Mouse (Mus musculus): Measurements from ENCODE around the gene Tbx19. TPM values are rescaled to one million over a fixed set of nuclear protein-coding genes. Genes with fewer than 3 reads are reported as not detected.

Tbx19 gene
- polyA plus RNA-seq, 1 experiment from 2014 or later: 0.13 TPM

GRCm38 (mm10) chr1:165099569-165099968 lies 61.0 kb downstream of the Tbx19 start:
- Histone ChIP-seq H3K36me3 (ENCODE audit: control insufficient read depth, insufficient read depth, low read length) (no peaks in the 10 kb centered on the region), H3K9ac (ENCODE audit: low read length) (no peak overlapping the region), H3K4me2 (ENCODE audit: low read length) (no peak overlapping the region), H3K4me3 (ENCODE audit: low read depth, low read length) (no peak overlapping the region), H3K27ac (ENCODE audit: low read depth, low read length) (no peak overlapping the region), H3K4me1 (ENCODE audit: control insufficient read depth, insufficient read depth, low read length) (no peaks in the 10 kb centered on the region), H3K9me3 (replicated peaks; ENCODE audit: control insufficient read depth, low read length) (no peaks in the 10 kb centered on the region), H3K27me3 (replicated peaks; ENCODE audit: control insufficient read depth, insufficient read depth, low read length) (no peaks in the 10 kb centered on the region)
- DNase-seq (ENCODE audit: low spot score) (peak; percentile 11), ATAC-seq (peak; percentile 57)

- no peak for DNase-seq (ENCODE audit: low spot score)
- Histone ChIP-seq H3K36me3 (ENCODE audit: control insufficient read depth, insufficient read depth, low read length) (no peaks in the 10 kb centered on the region), H3K4me2 (ENCODE audit: low read length) (no peak overlapping the region), H3K27ac (ENCODE audit: low read depth, low read length) (no peak overlapping the region), H3K9ac (ENCODE audit: low read length) (no peak overlapping the region), H3K4me3 (ENCODE audit: low read depth, low read length) (no peak overlapping the region), H3K9me3 (replicated peaks; ENCODE audit: control insufficient read depth, low read length) (no peaks in the 10 kb centered on the region), H3K4me1 (ENCODE audit: control insufficient read depth, insufficient read depth, low read length) (no peaks in the 10 kb centered on the region), H3K27me3 (replicated peaks; ENCODE audit: control insufficient read depth, insufficient read depth, low read length) (no peaks in the 10 kb centered on the region)
- peak; percentile 49; the same call in 1 of the 2 replicates for ATAC-seq
- WGBS: 6% methylated on average over 7 of the region's 7 CpGs
Observed at GRCm38 (mm10) chr1:165094871-165095270, 65.7 kb downstream of the Tbx19 start.

GRCm38 (mm10) chr1:165091721-165092120 lies 68.9 kb downstream of the Tbx19 start:
- Histone ChIP-seq H3K27ac (ENCODE audit: low read depth, low read length) (no peak overlapping the region), H3K4me2 (ENCODE audit: low read length) (peak overlapping the region; percentile 44), H3K4me3 (ENCODE audit: low read depth, low read length) (peak overlapping the region; percentile 14), H3K27me3 (replicated peaks; ENCODE audit: control insufficient read depth, insufficient read depth, low read length) (no peaks in the 10 kb centered on the region), H3K4me1 (ENCODE audit: control insufficient read depth, insufficient read depth, low read length) (no peaks in the 10 kb centered on the region), H3K36me3 (ENCODE audit: control insufficient read depth, insufficient read depth, low read length) (no peaks in the 10 kb centered on the region), H3K9ac (ENCODE audit: low read length) (peak overlapping the region; percentile 26; the same call in 1 of the 2 replicates), H3K9me3 (replicated peaks; ENCODE audit: control insufficient read depth, low read length) (no peaks in the 10 kb centered on the region)
- DNase-seq (ENCODE audit: low spot score) (peak; percentile 80), ATAC-seq (peak; percentile 90)
- WGBS: 8% methylated on average over 15 of the region's 15 CpGs

GRCm38 (mm10) chr1:165089556-165089955 lies 71.0 kb downstream of the Tbx19 start:
- no peak overlapping the region for H3K9ac ChIP-seq (ENCODE audit: low read length)
- 86% methylated on average over 3 of the region's 3 CpGs for WGBS
- no peak for ATAC-seq
- H3K4me2 ChIP-seq (ENCODE audit: low read length): no peak overlapping the region
- no peak overlapping the region for H3K4me3 ChIP-seq (ENCODE audit: low read depth, low read length)
- no peaks in the 10 kb centered on the region for H3K27me3 ChIP-seq (replicated peaks; ENCODE audit: control insufficient read depth, insufficient read depth, low read length)
- DNase-seq (ENCODE audit: low spot score): no peak
- no peaks in the 10 kb centered on the region for H3K9me3 ChIP-seq (replicated peaks; ENCODE audit: control insufficient read depth, low read length)
- H3K27ac ChIP-seq (ENCODE audit: low read depth, low read length): no peak overlapping the region
- H3K4me1 ChIP-seq (ENCODE audit: control insufficient read depth, insufficient read depth, low read length): no peaks in the 10 kb centered on the region
- H3K36me3 ChIP-seq (ENCODE audit: control insufficient read depth, insufficient read depth, low read length): no peaks in the 10 kb centered on the region

Other genes starting within 250 kb of the Tbx19 start
- gene Xcl1, start 225.2 kb downstream of the Tbx19 start, polyA plus RNA-seq (2014; fragmentation: Nextera tagmentation; extraction: Ambion mirVana): not detected in 2 replicates
- gene Sft2d2, start 33.7 kb upstream of the Tbx19 start, polyA plus RNA-seq (2014; fragmentation: Nextera tagmentation; extraction: Ambion mirVana): 6.7 and 7.6 TPM in 2 replicates
- gene Tiprl, start 76.2 kb upstream of the Tbx19 start, polyA plus RNA-seq (2014; fragmentation: Nextera tagmentation; extraction: Ambion mirVana): 154 and 165 TPM in 2 replicates
- 4.7 and 4.8 TPM in 2 replicates for gene Gpr161, start 135.0 kb upstream of the Tbx19 start, polyA plus RNA-seq (2014; fragmentation: Nextera tagmentation; extraction: Ambion mirVana)

Measured in forebrain, embryonic 14.5 days (tissue).